Mouse (Mus musculus) bone marrow, adult 2 months (tissue): ENCODE measurements around the gene Bpifa6.

Experiments
- CTCF ChIP-seq: fragments of 200-500 bp; IDR thresholded peaks from 2 replicates; pipeline ENCODE4 v1.5.1; 2011; ENCODE audit warnings: low read length, control low read depth; ENCODE audit not compliant: control insufficient read depth, insufficient read depth
- POLR2A ChIP-seq: fragments of 200-500 bp; IDR thresholded peaks from 2 replicates; pipeline ENCODE4 v1.6.1; 2011; ENCODE audit warnings: low read depth, mild to moderate bottlenecking, control low read depth, low read length, borderline replicate concordance; ENCODE audit not compliant: control insufficient read depth

DNA sequence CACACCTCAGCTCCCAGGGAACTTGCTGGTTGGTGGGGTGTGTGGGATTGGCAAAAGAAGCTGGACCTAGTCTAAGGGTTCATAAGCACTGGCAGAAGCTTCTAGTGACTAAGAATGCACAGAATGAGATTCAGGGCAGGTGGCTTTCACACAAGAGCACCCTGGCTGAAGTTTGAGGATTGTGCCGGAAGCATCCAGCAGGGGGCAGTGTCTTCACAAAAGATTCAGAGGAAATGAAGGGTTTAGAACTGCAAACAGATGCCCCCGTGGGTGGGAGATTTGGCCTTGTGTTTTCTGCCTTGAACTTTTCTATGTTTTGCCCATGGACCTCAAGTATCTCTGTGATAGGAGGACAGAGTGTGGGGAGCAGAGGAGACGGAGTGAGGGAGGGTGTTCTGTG is 31.2 kb upstream of the Bpifa6 start:
- TF ChIP-seq CTCF, result peak; percentile 70
- TF ChIP-seq POLR2A, result no peak
